Comparison of ENCODE assay signal across 17 mouse cellular contexts in the genomic region with DNA sequence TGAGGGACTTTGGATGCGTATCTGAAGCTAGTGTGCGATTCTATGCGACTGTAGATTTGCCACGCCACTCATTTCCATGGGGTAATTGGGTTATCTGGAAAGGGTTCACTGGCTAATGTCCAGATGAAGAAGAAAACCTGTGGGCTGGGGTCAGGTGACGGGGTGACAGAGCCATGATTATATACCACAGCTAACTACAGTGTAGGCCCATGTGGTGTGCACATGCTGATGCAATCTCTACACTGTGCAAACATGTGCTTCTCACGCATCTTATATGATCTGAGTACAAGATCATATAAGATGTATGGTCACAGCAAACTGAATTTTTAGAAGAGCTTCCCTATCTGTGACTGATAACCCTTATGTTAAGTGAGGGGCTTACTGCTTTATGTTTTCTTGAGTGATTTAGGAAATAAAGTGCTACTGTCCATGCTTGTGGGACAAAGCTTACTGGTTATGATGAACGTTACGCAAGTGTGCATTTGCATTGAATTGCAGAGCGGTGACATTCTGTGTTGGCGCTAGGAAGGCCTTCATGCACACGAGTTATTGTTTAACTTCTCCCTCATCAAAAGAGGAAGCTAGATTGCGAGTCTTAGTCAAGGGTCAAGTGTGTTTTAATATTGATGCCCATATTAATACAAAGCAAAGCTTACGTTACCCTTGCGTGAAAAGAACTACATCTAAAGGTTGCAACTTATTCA. TPM values are rescaled to one million over a fixed set of nuclear protein-coding genes. Genes with fewer than 3 reads are reported as not detected.
DNase-seq lines count a peak whose midpoint lies in the region; ATAC-seq and TF ChIP-seq lines count a peak whose summit lies in the region.
"Had no signal": no experiment of that assay in that cellular context is flagged by ENCODE, and none has a peak within 500 bp of the region (broad histone marks: within the 10 kb centered on the region; RNA-seq: fewer than 3 reads in every experiment).

No protein-coding gene starts in this region.

- DNase-seq in liver, adult 2 months (ENCODE audit: extremely low read depth, low read depth, low spot score) = peak; percentile 93
- no peak for DNase-seq in liver
- peak; percentile 69 for DNase-seq in A20 (ENCODE audit: low read depth, low spot score)
- DNase-seq in kidney, postnatal 25 days = no peak
- DNase-seq: adrenal gland, adult 8-10 months; cerebellum, adult 2 months; gastrocnemius, adult 2 months; heart, adult 2 months; kidney, adult 9 months had no signal

- no peak for TF ChIP-seq POLR2A in liver, adult 2 months (IDR thresholded peaks at IDR 0.05; ENCODE audit: extremely low read depth, insufficient read depth, low read length)

- peak overlapping the region; percentile 34; the same call in 1 of the 2 replicates for H3K9ac ChIP-seq in liver, adult 2 months (ENCODE audit: low read depth, low read length)
- no peak overlapping the region for H3K9ac ChIP-seq in forebrain, embryonic 16.5 days (replicated peaks; ENCODE audit: low read depth, low read length)
- no peak overlapping the region for H3K9ac ChIP-seq in kidney, embryonic 14.5 days (ENCODE audit: low read depth, low read length)
- H3K9ac ChIP-seq: forebrain, embryonic 13.5 days; hindbrain, embryonic 14.5 days; limb, embryonic 13.5 days had no signal

- no peak for TF ChIP-seq CTCF in liver, adult 2 months (IDR thresholded peaks at IDR 0.05; ENCODE audit: low read depth, low read length)

- peak; percentile 88 for ATAC-seq in granulocyte monocyte progenitor cell, adult 5-6 weeks (replicated peaks; ENCODE audit: poor library complexity, severe bottlenecking)
- ATAC-seq in megakaryocyte progenitor cell, adult 5-6 weeks (replicated peaks; ENCODE audit: poor library complexity) = peak; percentile 49
- no peak for ATAC-seq in forebrain, embryonic 16.5 days
- no peak for ATAC-seq in kidney, embryonic 14.5 days (ENCODE audit: low FRiP score, low TSS enrichment)
- ATAC-seq: forebrain, embryonic 13.5 days had no signal

- H3K4me2 ChIP-seq in forebrain, embryonic 16.5 days (ENCODE audit: low read length) = no peak overlapping the region
- no peak overlapping the region for H3K4me2 ChIP-seq in kidney, embryonic 14.5 days (replicated peaks; ENCODE audit: low read depth, low read length)
- H3K4me2 ChIP-seq: forebrain, embryonic 13.5 days; hindbrain, embryonic 14.5 days; limb, embryonic 13.5 days had no signal

- no peaks in the 10 kb centered on the region for H3K9me3 ChIP-seq in forebrain, embryonic 16.5 days (ENCODE audit: control insufficient read depth, low read length)
- no peaks in the 10 kb centered on the region for H3K9me3 ChIP-seq in kidney, embryonic 14.5 days (ENCODE audit: control insufficient read depth, low read length)
- H3K9me3 ChIP-seq: forebrain, embryonic 13.5 days; limb, embryonic 13.5 days had no signal

- WGBS in liver, adult 2 months = 20% methylated on average over 14 of the region's 14 CpGs
- WGBS in forebrain, embryonic 16.5 days = 90% methylated on average over 14 of the region's 14 CpGs
- WGBS in kidney, embryonic 14.5 days = 77% methylated on average over 14 of the region's 14 CpGs

- peak overlapping the region; percentile 73 for H3K27ac ChIP-seq in liver, adult 2 months (replicated peaks; ENCODE audit: insufficient read depth, low read depth, low read length)
- no peak overlapping the region for H3K27ac ChIP-seq in forebrain, embryonic 16.5 days (ENCODE audit: low read length)
- H3K27ac ChIP-seq in kidney, embryonic 14.5 days (ENCODE audit: low read depth, low read length) = no peak overlapping the region
- H3K27ac ChIP-seq: forebrain, embryonic 13.5 days; gastrocnemius, adult 2 months; heart, adult 2 months; hindbrain, embryonic 14.5 days; layer of hippocampus, adult 2 months; limb, embryonic 13.5 days had no signal

- peaks cover 40% of the 10 kb centered on the region for H3K4me1 ChIP-seq in liver, adult 2 months (ENCODE audit: control insufficient read depth, insufficient read depth, low read length)
- no peaks in the 10 kb centered on the region for H3K4me1 ChIP-seq in forebrain, embryonic 16.5 days (replicated peaks; ENCODE audit: control insufficient read depth, insufficient read depth, low read length)
- peaks cover 31% of the 10 kb centered on the region for H3K4me1 ChIP-seq in kidney, embryonic 14.5 days (ENCODE audit: control insufficient read depth, insufficient read depth, low read length)
- H3K4me1 ChIP-seq: forebrain, embryonic 13.5 days had no signal

- H3K79me2 ChIP-seq in liver, adult 2 months (ENCODE audit: control insufficient read depth, insufficient read depth, low read length) = peaks cover 29% of the 10 kb centered on the region

- no peaks in the 10 kb centered on the region for H3K27me3 ChIP-seq in liver, adult 2 months (ENCODE audit: control insufficient read depth, insufficient read depth, low read length)
- no peaks in the 10 kb centered on the region for H3K27me3 ChIP-seq in forebrain, embryonic 16.5 days (replicated peaks; ENCODE audit: control insufficient read depth, insufficient read depth, low read length)
- H3K27me3 ChIP-seq in kidney, embryonic 14.5 days (ENCODE audit: control insufficient read depth, insufficient read depth, low read length) = no peaks in the 10 kb centered on the region
- H3K27me3 ChIP-seq: forebrain, embryonic 13.5 days; limb, embryonic 13.5 days had no signal

- H3K4me3 ChIP-seq in liver, adult 2 months (ENCODE audit: insufficient read depth, low read depth, low read length) = no peak overlapping the region
- H3K4me3 ChIP-seq in forebrain, embryonic 16.5 days (replicated peaks; ENCODE audit: low read length) = no peak overlapping the region
- no peak overlapping the region for H3K4me3 ChIP-seq in kidney, embryonic 14.5 days (ENCODE audit: low read length)
- H3K4me3 ChIP-seq: forebrain, embryonic 13.5 days; gastrocnemius, adult 2 months; heart, adult 2 months; layer of hippocampus, adult 2 months; limb, embryonic 13.5 days had no signal

- no peaks in the 10 kb centered on the region for H3K36me3 ChIP-seq in liver, adult 2 months (ENCODE audit: control insufficient read depth, insufficient read depth, low read length)
- H3K36me3 ChIP-seq in forebrain, embryonic 16.5 days (ENCODE audit: control insufficient read depth, insufficient read depth) = no peaks in the 10 kb centered on the region
- H3K36me3 ChIP-seq in kidney, embryonic 14.5 days (ENCODE audit: control insufficient read depth, insufficient read depth, low read length) = 0 out of 2 replicates have a peak, but pooled peaks cover 5% of the 10 kb centered on the region
- H3K36me3 ChIP-seq: limb, embryonic 13.5 days had no signal

RNA-seq across cellular contexts. Expression of gene Usp6nl, which starts 12.7 kb away (rescaled TPM):
- 7.6 and 7.7 TPM in 2 replicates for total RNA-seq in liver, adult 2 months (2014; rRNA removed)
- polyA plus RNA-seq in liver, adult 2 months (2012; rRNA removed) = 7.6 and 7.9 TPM in 2 replicates
- total RNA-seq in granulocyte monocyte progenitor cell, adult 5-6 weeks (2014; fragmentation: Nextera tagmentation) = 8.3 and 15.5 TPM in 2 replicates
- total RNA-seq in granulocyte monocyte progenitor cell, adult 5-6 weeks (2017) = 9.7 and 10.4 TPM in 2 replicates
- 13.3 and 19.2 TPM in 2 replicates for total RNA-seq in megakaryocyte progenitor cell, adult 5-6 weeks (2015)
- total RNA-seq in megakaryocyte progenitor cell, adult 5-6 weeks (2017) = 7.0 and 8.8 TPM in 2 replicates
- 7.6 and 7.8 TPM in 2 replicates for polyA plus RNA-seq in forebrain, embryonic 16.5 days (2015; fragmentation: Nextera tagmentation; extraction: Ambion mirVana)
- polyA plus RNA-seq in kidney, embryonic 14.5 days (2014; fragmentation: Nextera tagmentation; extraction: Ambion mirVana) = 5.6 and 15.9 TPM in 2 replicates

Comparison
In these comparisons a context has a peak if more than half of its experiments do, and no peak if none do; other contexts are left out.
1. DNase-seq: peak in liver, adult 2 months (single experiment) and A20 (single experiment); none in liver (single experiment) and kidney, postnatal 25 days (0 of 2).
2. ATAC-seq: peak in granulocyte monocyte progenitor cell, adult 5-6 weeks (single experiment) and megakaryocyte progenitor cell, adult 5-6 weeks (single experiment); none in forebrain, embryonic 16.5 days (single experiment) and kidney, embryonic 14.5 days (single experiment).